Mouse (Mus musculus) heart, postnatal 4 days (tissue): Measurements from ENCODE around the gene Csrnp3. TPM values are rescaled to one million over a fixed set of nuclear protein-coding genes. Genes with fewer than 3 reads are reported as not detected.
"Not testable (repeated sequence)": the region's sequence is repeated elsewhere in the genome, so short reads cannot be mapped to it uniquely, and the experiment has no call there.

Source experiments
- DNase-seq: peaks from one replicate; pipeline ENCODE4 v3.0.0; 2021
- total RNA-seq, 2 experiments: library from RNA; stranded (reverse); gene quantifications; 2 replicates each; pipeline ENCODE4 v1.2.3; 2021

Gene Csrnp3
- total RNA-seq = 1 to 10 TPM in 1 of 2 experiments, under 1 TPM in 1; 0.71 to 1.1 TPM

GRCm38 (mm10) chr2:65845551-65845950 lies at the start of gene Csrnp3:
Gene Csrnp3, plus strand, starts transcription at chr2:65845767.
- DNase-seq = peak; percentile 35

DNA sequence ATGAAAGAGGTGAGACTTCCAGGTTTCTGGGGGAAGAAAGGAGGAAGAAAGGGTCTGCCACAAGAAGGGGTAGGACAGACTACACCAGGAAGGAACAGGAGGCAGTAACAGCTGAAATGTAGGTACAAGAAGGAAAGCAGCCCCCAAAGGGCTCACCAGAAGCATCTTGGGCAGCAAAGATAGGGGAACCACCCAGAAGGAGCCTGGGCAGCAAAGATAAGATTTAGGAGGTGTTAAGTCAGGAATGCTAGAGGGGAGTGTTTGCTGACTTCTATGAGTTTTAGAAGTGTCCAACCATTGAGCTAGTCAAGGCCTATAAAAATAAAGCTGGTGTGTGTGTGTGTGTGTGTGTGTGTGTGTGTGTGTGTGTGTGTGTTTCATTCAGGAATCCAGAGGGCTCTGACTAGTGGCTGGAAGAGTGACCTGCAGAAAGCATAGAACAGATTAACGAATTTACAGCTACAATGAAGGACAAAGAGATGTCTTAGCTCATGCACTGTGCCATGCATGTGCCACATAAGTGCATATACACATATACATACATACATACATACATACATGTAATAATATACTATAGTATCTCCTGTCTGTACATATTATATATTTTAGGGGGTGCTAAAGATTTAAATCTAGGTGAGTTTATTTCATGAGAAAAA lies 44.4 kb upstream of the Csrnp3 start:
- no peak for DNase-seq

GRCm38 (mm10) chr2:65806556-65806955 lies 39.0 kb upstream of the Csrnp3 start:
- DNase-seq = no peak

DNA sequence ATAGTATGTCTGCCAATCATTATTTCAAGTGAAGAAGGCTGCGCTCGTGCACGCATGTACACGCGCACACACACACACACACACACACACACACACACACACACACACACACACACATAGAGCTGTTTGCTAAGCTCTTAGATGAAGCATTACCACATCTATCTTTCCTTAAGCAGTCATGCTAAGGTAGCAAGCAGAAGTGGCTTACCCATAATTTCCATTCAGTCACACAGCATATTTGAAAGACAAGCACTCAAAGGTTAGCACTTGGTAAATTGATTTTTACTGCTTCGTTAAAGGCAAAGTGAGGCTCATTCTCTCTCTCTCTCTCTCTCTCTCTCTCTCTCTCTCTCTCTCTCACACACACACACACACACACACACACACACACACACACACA lies 34.4 kb upstream of the Csrnp3 start:
- DNase-seq = not testable (repeated sequence)

DNA sequence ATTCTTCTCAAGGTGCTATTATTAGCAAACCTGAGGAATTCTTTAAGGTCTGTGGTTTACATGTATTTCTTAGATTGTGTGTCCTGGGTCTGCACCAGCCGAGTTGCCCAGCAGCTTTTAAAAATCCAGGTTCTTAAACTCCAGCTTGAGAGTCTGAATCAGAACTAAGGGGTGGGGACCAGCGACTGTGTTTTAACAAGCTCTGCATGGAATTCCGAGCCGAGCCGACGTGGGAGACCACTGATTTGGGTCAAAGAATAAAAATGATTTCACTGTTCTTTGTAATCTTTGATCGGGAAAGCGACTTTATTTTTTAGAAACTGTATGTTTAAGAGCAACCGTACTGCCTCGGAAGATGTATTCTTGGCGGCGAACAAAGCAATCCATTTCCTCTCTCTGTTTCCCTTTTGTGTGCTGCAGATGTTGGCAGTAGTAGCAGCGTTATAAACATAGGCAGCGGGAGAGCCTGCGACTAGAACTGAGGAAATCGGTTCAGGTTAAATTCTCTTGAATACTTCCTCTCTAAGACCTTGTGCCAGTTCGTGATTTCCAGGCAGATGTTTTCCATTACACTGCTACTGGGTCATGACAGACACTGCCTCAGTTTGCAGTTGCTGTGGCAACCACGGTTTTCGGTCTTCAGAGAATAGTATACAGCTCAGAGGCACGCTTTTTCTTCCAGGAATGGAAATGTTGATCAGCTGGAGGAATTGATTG lies 27.3 kb upstream of the Csrnp3 start:
- peak; percentile 27 for DNase-seq

DNA sequence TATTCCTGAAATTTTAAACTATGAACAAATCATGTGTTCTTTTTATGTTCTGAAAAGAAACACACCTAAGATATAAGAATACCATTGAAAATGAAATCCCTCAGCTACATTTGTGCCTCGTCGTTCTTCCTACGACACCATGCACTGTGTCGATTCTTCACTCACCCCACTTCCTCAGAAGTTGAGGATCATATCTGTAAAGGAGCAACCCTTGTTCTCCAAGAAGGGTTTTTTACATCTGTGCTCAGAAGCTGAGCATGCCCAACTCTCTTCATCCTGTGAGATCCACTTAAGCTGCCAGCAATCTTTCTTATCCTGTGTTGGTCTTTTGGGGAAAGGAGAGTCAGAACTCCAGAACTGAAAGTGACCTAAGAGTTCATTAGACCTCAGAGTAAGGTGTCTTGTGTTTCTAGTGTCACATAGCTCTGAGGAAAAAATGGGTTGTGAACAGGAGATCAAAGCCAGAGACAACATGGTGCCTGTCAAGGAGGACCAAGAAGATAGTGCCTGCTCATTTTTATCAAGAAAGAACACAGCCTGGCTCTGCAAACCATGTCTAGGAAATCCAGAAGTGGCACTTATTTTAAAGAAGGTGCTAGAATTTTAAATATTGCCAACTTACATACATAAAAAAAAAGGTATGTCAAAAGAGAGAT lies 25.3 kb upstream of the Csrnp3 start:
- DNase-seq = no peak

- no peak for DNase-seq
These were observed 19.3 kb upstream of the Csrnp3 start for GRCm38 (mm10) chr2:65826314-65826713.

DNA sequence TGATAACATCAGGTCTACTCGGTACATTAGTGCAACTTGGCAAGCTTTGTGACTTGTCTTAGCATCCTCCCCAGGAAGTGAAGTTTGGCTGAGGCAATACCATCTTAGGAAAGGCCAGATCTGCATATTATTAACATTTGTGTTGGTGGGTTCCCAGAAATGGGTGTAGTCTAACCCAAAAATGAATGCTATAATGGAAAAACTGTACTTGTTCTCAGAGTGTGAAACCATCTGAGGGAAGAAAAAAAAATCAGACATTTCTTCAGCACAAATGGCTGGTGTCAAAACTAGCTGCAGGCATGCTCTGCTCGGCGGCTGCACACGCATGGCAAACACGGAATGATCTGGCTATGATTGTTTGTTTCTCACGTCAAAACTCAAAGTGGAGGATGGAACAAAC lies 18.8 kb upstream of the Csrnp3 start:
- no peak for DNase-seq

DNA sequence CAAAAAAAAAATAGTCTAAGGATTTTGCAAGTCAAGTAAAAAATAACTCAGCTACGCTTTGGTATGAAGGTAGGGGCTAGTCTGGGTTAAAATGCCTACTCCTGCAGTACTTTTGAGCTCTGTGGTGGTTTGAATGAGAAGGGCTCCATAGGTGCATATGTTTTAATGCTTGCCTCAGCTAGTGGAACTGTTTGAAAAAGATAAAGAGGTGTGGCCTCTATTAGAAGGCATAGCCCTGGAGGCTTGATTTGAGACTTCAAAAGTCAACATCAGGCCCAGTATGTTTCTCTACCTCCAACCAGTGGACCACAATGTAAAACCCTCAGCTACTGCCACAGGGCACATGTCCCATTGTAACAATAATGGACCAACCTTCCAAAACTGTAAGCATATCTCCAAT lies 16.9 kb upstream of the Csrnp3 start:
- no peak for DNase-seq

DNA sequence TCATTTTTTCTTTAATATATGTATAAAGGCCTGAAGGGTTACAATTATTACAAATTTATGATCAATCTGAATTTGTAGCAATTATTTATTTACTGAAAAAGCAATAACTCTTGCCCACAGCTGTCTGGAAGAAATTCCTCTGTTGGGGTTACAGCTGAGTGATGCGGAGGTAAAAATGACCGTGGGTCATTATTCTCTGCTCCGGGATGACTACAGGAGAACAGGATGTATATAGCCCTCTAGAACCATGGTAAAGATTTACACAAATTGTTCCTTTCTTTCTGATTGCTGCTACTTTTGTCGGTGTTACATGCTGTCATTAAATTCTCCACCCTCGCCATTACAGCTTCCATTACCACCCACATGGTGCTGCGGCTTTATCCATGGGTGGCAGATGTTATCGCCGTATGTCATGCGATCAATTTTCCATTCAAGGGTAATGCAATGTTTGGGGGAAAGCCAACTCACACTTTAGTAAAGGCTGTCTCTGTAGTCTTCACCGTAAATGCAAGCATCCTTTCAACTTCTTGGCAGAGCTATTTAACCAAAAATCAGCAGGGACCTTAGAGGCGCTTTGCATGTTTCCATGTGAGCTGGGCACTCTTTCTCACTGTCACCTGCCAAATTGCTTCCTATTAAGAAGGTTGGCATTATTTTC lies 12.7 kb upstream of the Csrnp3 start:
- no peak for DNase-seq

- DNase-seq = no peak
These were observed 12.1 kb upstream of the Csrnp3 start for GRCm38 (mm10) chr2:65833421-65833820.

- no peak for DNase-seq
These were observed 4.0 kb upstream of the Csrnp3 start for GRCm38 (mm10) chr2:65841606-65842005.

DNA sequence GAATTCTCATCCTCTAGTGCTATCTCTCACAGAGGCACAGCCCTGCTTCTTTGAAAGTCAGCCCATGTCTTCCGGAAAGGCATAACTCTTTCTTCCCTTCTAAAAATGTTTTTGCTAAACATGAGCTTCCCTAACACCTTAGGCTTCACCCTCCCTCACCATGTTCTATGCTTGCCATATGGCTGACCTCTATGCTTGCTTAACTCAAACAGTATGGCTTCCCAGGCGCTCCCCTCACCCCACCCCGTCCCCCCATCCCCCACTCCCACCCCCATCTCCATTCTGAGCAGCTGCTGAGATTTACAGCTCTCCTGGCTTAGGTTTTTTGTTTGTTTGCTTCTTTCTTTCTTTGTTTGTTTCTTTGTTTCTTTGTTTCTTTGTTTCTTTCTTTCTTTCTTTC lies 3.2 kb upstream of the Csrnp3 start:
- no peak for DNase-seq

- DNase-seq = no peak
These were observed 611 bp downstream of the Csrnp3 start for GRCm38 (mm10) chr2:65846000-65846755.

- no peak for DNase-seq
These were observed 2.0 kb downstream of the Csrnp3 start for GRCm38 (mm10) chr2:65847463-65848110.

DNA sequence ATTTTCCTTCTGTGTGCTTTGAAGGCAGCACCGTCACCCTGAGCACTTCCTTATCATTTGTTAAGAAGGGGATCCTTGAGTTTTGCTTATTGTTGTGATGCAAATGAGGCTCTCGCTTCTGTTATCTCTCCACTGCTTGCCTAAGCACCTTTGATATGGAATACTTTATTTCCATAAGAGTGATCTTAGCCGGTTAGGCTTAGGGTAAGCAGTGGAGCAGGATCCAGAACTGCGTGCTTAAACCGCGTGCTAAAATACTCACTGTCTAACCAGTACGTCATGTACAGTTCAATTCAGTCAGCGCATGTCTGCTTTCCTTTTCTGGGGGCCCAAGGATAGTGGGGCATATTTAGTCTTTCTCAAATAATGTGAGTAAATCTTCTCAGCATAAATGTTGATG lies 3.1 kb downstream of the Csrnp3 start:
- DNase-seq = no peak

- DNase-seq = not testable (repeated sequence)
These were observed 4.7 kb downstream of the Csrnp3 start for GRCm38 (mm10) chr2:65850282-65850681.

GRCm38 (mm10) chr2:65856791-65857190 lies 11.2 kb downstream of the Csrnp3 start:
- no peak for DNase-seq

DNA sequence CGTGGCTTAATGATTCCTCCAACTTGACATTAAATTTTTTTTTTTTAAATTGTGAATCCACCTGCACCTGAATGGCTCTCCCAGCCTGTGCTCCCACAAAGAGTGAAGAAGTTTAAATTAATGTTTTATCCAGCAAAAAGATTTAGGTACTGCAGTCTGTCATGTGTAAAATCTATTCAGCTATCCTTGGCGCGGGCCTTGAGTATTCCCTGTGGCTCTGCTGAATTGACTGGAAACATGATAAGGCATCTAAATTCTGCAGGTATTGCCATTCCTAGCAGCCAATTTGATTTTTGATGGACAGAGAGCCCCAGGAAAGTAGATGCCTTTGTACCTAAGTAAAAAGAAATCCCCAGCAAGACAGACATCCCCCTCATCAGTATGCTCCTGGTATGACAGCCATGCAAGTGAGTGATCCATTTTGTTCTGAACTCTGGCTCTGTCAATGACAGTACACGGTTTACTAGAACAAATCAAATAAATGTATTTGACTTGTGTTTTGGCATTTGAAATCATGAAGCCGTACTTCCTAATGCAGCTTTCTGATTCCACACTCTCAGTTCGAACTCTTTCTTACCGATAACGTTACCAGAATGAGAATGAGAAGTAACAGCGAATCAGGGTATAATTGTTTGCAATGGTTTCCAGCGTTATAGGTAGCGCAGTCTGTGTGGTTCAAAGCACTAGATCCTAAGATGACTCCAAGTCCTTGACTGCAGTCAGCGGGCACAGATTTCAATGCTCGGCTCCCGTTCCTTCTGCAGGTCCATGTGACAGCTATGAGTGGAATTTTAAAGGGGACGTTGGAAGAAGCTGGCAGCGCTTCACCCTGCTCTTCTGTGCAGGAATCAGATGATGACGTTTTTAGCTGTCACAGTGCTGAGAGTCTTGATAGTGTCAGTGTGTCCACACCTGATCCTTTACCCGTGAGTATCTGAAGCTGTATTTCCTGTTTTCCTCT lies 14.5 kb downstream of the Csrnp3 start:
- DNase-seq = no peak

DNA sequence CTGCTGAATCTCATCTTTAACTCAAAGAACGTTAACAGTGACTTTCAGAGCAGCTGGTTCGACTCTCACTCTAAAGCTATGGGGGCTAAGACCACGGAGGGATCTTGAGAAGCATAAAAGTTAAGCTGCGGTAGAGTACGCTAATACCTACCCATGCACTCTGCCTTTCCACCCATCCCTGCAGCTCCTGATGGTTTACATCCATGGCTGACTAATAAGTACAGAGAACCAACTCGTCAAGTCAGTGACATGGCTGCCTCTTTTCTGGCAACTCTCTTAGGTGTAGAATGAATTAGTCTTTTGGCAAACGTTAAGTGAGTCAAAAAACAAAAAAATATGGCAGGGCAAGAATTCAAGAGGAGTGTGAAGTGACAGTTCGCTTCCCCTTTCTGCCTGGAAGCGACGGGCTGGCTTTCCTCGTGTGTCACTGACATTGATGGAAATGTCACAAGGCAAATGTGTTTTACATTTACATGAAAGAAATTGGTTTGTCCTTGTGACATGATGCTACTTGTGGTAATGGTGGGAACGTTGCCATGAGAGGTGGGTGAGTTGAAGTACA lies 19.3 kb downstream of the Csrnp3 start:
- no peak for DNase-seq
